Mouse (Mus musculus) urinary bladder, postnatal 4 days (tissue): Measurements from ENCODE around the gene Nkain1.

Source experiments
- DNase-seq, 2 experiments: peaks; one replicate each; pipeline ENCODE4 v3.0.0; 2021 to 2022; ENCODE audit warnings: low spot score in 2 of 2

Nkain1 gene

GRCm38 (mm10) chr4:130574048-130574413 is at the start of gene Nkain1:
Gene Nkain1 (minus strand): TSS chr4:130574173.
- no peak for DNase-seq

- no peak for DNase-seq
These were observed 4.8 kb upstream of the Nkain1 start for GRCm38 (mm10) chr4:130578734-130579274.

- DNase-seq, result no peak
These were observed 3.1 kb upstream of the Nkain1 start for GRCm38 (mm10) chr4:130577081-130577480.

- no peak for DNase-seq
These were observed 2.4 kb upstream of the Nkain1 start for GRCm38 (mm10) chr4:130576247-130576931.

GRCm38 (mm10) chr4:130575533-130575932 is 1.6 kb upstream of the Nkain1 start:
- DNase-seq, result no peak

GRCm38 (mm10) chr4:130574861-130575460 is 988 bp upstream of the Nkain1 start:
- no peak for DNase-seq

GRCm38 (mm10) chr4:130573351-130574047 is 474 bp downstream of the Nkain1 start:
- no peak for DNase-seq

- no peak for DNase-seq
These were observed 992 bp downstream of the Nkain1 start for GRCm38 (mm10) chr4:130573012-130573350.

GRCm38 (mm10) chr4:130572545-130572944 is 1.4 kb downstream of the Nkain1 start:
- no peak for DNase-seq

GRCm38 (mm10) chr4:130570941-130571720 is 2.8 kb downstream of the Nkain1 start:
- no peak for DNase-seq

GRCm38 (mm10) chr4:130568043-130568978 is 5.7 kb downstream of the Nkain1 start:
- no peak for DNase-seq

- no peak for DNase-seq
These were observed 10.2 kb downstream of the Nkain1 start for GRCm38 (mm10) chr4:130563820-130564219.

GRCm38 (mm10) chr4:130563260-130563756 is 10.7 kb downstream of the Nkain1 start:
- DNase-seq, result no peak

GRCm38 (mm10) chr4:130560576-130561310 is 13.2 kb downstream of the Nkain1 start:
- DNase-seq, result no peak

- no peak for DNase-seq
These were observed 14.8 kb downstream of the Nkain1 start for GRCm38 (mm10) chr4:130559220-130559619.

GRCm38 (mm10) chr4:130557852-130558251 is 16.1 kb downstream of the Nkain1 start:
- no peak for DNase-seq

GRCm38 (mm10) chr4:130556992-130557391 is 17.0 kb downstream of the Nkain1 start:
- no peak for DNase-seq

GRCm38 (mm10) chr4:130556224-130556623 is 17.7 kb downstream of the Nkain1 start:
- no peak for DNase-seq

- no peak for DNase-seq
These were observed 20.9 kb downstream of the Nkain1 start for GRCm38 (mm10) chr4:130553121-130553448.
